Mouse (Mus musculus) lung, postnatal 0 days (tissue): ENCODE data around the gene Dlat.

Experiments used
- CTCF ChIP-seq: IDR thresholded peaks from 2 replicates; pipeline ENCODE4 v1.5.1; 2016; ENCODE audit warnings: antibody characterized with exemption, mild to moderate bottlenecking
- EP300 ChIP-seq: IDR thresholded peaks from 2 replicates; pipeline ENCODE4 v1.6.1; 2016; ENCODE audit warnings: antibody characterized with exemption, mild to moderate bottlenecking, control low read depth

- TF ChIP-seq CTCF = no peak
- TF ChIP-seq EP300 = no peak
Observed at GRCm38 (mm10) chr9:50594794-50595417, 64.7 kb downstream of the Dlat start.
